Mouse (Mus musculus): ENCODE measurements around the gene Dapl1. TPM values are rescaled to one million over a fixed set of nuclear protein-coding genes. Genes with fewer than 3 reads are reported as not detected.

Gene Dapl1
- polyA plus RNA-seq, 1 experiment from 2014 or later: 1.9 TPM

DNA sequence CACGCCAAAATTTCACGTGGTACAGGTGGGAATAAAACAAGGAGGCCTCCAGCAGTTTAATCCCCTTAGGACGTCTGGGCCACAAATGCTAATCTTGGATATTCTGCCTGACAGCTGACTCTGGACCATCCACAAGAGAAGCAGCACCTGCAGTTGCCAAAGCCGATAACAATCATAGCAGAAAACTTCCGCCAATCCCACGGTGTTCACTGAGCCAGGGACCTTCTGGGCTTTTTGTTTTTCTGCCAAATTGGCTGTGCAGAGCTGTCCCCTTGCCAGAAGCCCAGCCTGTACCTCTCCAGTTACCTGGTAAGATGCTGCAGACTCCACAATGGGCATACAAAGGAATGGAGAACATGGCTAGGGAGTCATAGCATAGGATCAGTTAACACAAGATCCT lies 37.8 kb upstream of the Dapl1 start:
- Histone ChIP-seq H3K36me3 (ENCODE audit: control insufficient read depth, insufficient read depth, low read length) (no peaks in the 10 kb centered on the region), H3K4me3 (ENCODE audit: control insufficient read depth in 1 of 2, insufficient read depth in 1 of 2, low read depth in 1 of 2, low read length in 2 of 2) (no peak overlapping the region), H3K27ac (replicated peaks in 1 of 2; ENCODE audit: control insufficient read depth in 1 of 2, insufficient read depth in 1 of 2, low read depth in 2 of 2, low read length in 2 of 2) (no peak overlapping the region)

DNA sequence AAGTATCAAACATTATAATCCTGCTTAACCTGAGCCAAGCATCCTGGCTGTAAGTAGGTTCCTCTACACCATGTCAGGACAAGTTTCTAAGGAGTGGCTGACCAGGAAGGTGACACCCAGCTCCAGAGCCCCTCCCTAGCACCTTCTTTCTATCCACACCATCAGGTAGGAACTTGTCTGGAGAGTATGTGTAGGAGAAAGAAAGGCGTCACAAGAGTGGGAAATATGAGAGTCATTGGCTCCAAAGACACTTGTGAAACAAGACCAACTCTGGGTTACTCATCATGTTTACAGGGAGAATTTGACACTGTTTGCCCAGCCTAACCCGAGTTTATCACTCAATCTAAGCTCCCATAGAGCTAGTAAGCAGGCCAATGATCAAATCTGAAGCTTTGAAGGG lies 36.7 kb upstream of the Dapl1 start:
- H3K27me3 ChIP-seq (ENCODE audit: control insufficient read depth, insufficient read depth, low read length): no peaks in the 10 kb centered on the region
- no peaks in the 10 kb centered on the region for H3K36me3 ChIP-seq (ENCODE audit: control insufficient read depth, insufficient read depth, low read length)
- H3K4me2 ChIP-seq (ENCODE audit: low read length): no peak overlapping the region
- no peak overlapping the region for H3K27ac ChIP-seq (replicated peaks in 1 of 2; ENCODE audit: control insufficient read depth in 1 of 2, insufficient read depth in 1 of 2, low read depth in 2 of 2, low read length in 2 of 2)
- 66% methylated on average over 2 of the region's 2 CpGs for WGBS
- ATAC-seq (ENCODE audit: insufficient number of reproducible peaks, insufficient read depth, low FRiP score, low read depth): no peak
- H3K4me1 ChIP-seq (ENCODE audit: control insufficient read depth in 2 of 2, insufficient read depth in 2 of 2, low read length in 2 of 2): no peaks in the 10 kb centered on the region
- no peak overlapping the region for H3K4me3 ChIP-seq (ENCODE audit: control insufficient read depth in 1 of 2, insufficient read depth in 1 of 2, low read depth in 1 of 2, low read length in 2 of 2)
- no peaks in the 10 kb centered on the region for H3K9me3 ChIP-seq (ENCODE audit: control insufficient read depth, low read length)
- H3K9ac ChIP-seq (ENCODE audit: low read length): no peak overlapping the region

More for the DNA sequence above, 37.8 kb upstream of the Dapl1 start:
- Histone ChIP-seq H3K27me3 (ENCODE audit: control insufficient read depth, insufficient read depth, low read length) (no peaks in the 10 kb centered on the region), H3K9ac (ENCODE audit: low read length) (no peak overlapping the region), H3K4me2 (ENCODE audit: low read length) (no peak overlapping the region), H3K9me3 (ENCODE audit: control insufficient read depth, low read length) (no peaks in the 10 kb centered on the region), H3K4me1 (ENCODE audit: control insufficient read depth in 2 of 2, insufficient read depth in 2 of 2, low read length in 2 of 2) (no peaks in the 10 kb centered on the region)
- no peak for ATAC-seq (ENCODE audit: insufficient number of reproducible peaks, insufficient read depth, low FRiP score, low read depth)
- 67% methylated on average over 6 of the region's 6 CpGs for WGBS

DNA sequence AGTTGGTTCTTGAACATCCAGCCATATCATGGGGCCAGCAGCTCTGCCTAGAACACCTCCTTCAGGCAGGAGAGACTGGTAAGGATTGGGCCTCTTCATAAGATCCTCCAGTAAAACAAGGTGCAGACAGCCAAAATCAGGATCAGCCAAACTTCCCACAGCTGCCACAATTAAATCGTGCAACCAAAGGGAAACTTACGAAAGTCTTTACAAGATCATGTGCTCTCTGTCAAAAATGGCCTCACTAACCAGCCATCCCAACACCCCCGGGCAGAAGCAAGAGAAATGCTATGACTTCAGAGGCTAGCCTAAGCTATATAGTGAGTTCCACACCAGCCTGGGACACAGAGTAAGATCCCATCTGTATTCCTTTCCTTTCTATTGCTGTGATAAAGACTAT lies 35.9 kb upstream of the Dapl1 start:
- no peak overlapping the region for H3K4me2 ChIP-seq (ENCODE audit: low read length)
- no peaks in the 10 kb centered on the region for H3K9me3 ChIP-seq (ENCODE audit: control insufficient read depth, low read length)
- WGBS: 84% methylated on average over 3 of the region's 3 CpGs
- no peaks in the 10 kb centered on the region for H3K4me1 ChIP-seq (ENCODE audit: control insufficient read depth in 2 of 2, insufficient read depth in 2 of 2, low read length in 2 of 2)
- no peak for ATAC-seq (ENCODE audit: insufficient number of reproducible peaks, insufficient read depth, low FRiP score, low read depth)
- no peaks in the 10 kb centered on the region for H3K36me3 ChIP-seq (ENCODE audit: control insufficient read depth, insufficient read depth, low read length)
- no peak overlapping the region for H3K9ac ChIP-seq (ENCODE audit: low read length)
- H3K27me3 ChIP-seq (ENCODE audit: control insufficient read depth, insufficient read depth, low read length): no peaks in the 10 kb centered on the region
- H3K4me3 ChIP-seq (ENCODE audit: control insufficient read depth in 1 of 2, insufficient read depth in 1 of 2, low read depth in 1 of 2, low read length in 2 of 2): no peak overlapping the region
- no peak overlapping the region for H3K27ac ChIP-seq (replicated peaks in 1 of 2; ENCODE audit: control insufficient read depth in 1 of 2, insufficient read depth in 1 of 2, low read depth in 2 of 2, low read length in 2 of 2)

DNA sequence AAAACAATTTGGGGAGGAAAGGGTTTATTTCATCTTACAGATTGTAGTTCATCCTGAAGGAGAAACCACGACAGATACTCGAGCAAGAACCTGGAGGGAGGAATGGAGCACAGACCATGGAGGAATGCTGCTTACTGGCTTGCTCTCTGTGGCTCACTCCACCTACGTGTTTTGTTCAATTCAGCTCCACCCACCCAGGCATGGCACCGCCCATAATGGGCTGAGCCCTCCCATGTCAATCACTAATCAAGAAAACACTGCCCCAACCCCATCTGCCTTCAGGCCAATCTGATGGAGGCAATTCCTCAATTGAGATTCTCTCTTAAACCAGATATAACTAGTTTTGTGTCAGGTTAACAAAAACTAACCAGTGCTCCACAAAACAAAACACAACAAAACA lies 35.5 kb upstream of the Dapl1 start:
- Histone ChIP-seq H3K9me3 (ENCODE audit: control insufficient read depth, low read length) (no peaks in the 10 kb centered on the region), H3K4me3 (ENCODE audit: control insufficient read depth in 1 of 2, insufficient read depth in 1 of 2, low read depth in 1 of 2, low read length in 2 of 2) (no peak overlapping the region), H3K4me1 (ENCODE audit: control insufficient read depth in 2 of 2, insufficient read depth in 2 of 2, low read length in 2 of 2) (no peaks in the 10 kb centered on the region), H3K9ac (ENCODE audit: low read length) (no peak overlapping the region), H3K4me2 (ENCODE audit: low read length) (no peak overlapping the region), H3K27ac (replicated peaks in 1 of 2; ENCODE audit: control insufficient read depth in 1 of 2, insufficient read depth in 1 of 2, low read depth in 2 of 2, low read length in 2 of 2) (no peak overlapping the region), H3K27me3 (ENCODE audit: control insufficient read depth, insufficient read depth, low read length) (no peaks in the 10 kb centered on the region), H3K36me3 (ENCODE audit: control insufficient read depth, insufficient read depth, low read length) (no peaks in the 10 kb centered on the region)
- WGBS: 66% methylated on average over 4 of the region's 4 CpGs
- no peak for ATAC-seq (ENCODE audit: insufficient number of reproducible peaks, insufficient read depth, low FRiP score, low read depth)

DNA sequence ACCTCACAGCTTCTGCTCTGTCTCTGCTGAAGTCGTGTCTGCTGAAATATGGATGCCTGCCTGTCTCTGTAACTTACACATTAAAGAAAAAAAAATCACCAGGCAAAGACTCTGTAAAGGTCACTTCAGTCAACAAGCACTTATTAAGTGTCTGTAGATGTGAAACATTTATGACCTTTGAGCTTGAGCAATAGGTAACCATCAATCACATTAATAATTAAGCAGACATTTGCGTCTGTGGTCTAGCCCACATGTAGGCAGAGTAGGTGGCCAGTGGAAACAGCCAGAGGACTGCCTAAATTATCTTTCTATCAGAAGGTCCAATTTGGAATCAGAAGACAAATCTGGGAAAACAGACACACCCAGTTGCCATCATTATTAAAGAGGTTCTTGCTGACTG lies 32.8 kb upstream of the Dapl1 start:
- 78% methylated on average over 2 of the region's 2 CpGs for WGBS
- no peak overlapping the region for H3K27ac ChIP-seq (replicated peaks in 1 of 2; ENCODE audit: control insufficient read depth in 1 of 2, insufficient read depth in 1 of 2, low read depth in 2 of 2, low read length in 2 of 2)
- no peak for ATAC-seq (ENCODE audit: insufficient number of reproducible peaks, insufficient read depth, low FRiP score, low read depth)
- no peak overlapping the region for H3K4me2 ChIP-seq (ENCODE audit: low read length)
- no peak overlapping the region for H3K9ac ChIP-seq (ENCODE audit: low read length)
- H3K36me3 ChIP-seq (ENCODE audit: control insufficient read depth, insufficient read depth, low read length): no peaks in the 10 kb centered on the region
- H3K27me3 ChIP-seq (ENCODE audit: control insufficient read depth, insufficient read depth, low read length): no peaks in the 10 kb centered on the region
- H3K9me3 ChIP-seq (ENCODE audit: control insufficient read depth, low read length): no peaks in the 10 kb centered on the region
- H3K4me1 ChIP-seq (ENCODE audit: control insufficient read depth in 2 of 2, insufficient read depth in 2 of 2, low read length in 2 of 2): no peaks in the 10 kb centered on the region
- no peak overlapping the region for H3K4me3 ChIP-seq (ENCODE audit: control insufficient read depth in 1 of 2, insufficient read depth in 1 of 2, low read depth in 1 of 2, low read length in 2 of 2)

DNA sequence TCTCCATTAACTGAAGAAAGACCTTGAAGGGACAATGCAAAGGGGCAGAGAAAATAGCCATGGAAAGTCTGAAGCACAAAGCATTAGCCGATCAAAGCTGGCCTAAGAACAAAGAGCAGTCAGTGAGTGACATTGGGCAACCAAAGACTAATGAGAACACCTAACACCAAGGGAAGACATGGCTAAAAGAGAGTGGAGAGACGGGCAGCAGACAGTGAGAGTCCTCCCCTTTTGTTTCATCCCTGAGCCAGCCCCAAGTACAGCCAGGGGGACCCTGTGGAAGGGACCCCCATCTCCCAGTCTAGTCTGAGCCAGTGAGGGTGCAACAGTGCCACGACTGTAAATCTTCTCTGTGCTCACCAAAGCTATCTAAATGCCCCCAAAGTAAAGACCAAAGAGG lies 32.4 kb upstream of the Dapl1 start:
- Histone ChIP-seq H3K9ac (ENCODE audit: low read length) (no peak overlapping the region), H3K36me3 (ENCODE audit: control insufficient read depth, insufficient read depth, low read length) (no peaks in the 10 kb centered on the region), H3K4me2 (ENCODE audit: low read length) (no peak overlapping the region), H3K4me1 (ENCODE audit: control insufficient read depth in 2 of 2, insufficient read depth in 2 of 2, low read length in 2 of 2) (no peaks in the 10 kb centered on the region), H3K27ac (replicated peaks in 1 of 2; ENCODE audit: control insufficient read depth in 1 of 2, insufficient read depth in 1 of 2, low read depth in 2 of 2, low read length in 2 of 2) (no peak overlapping the region), H3K27me3 (ENCODE audit: control insufficient read depth, insufficient read depth, low read length) (no peaks in the 10 kb centered on the region), H3K9me3 (ENCODE audit: control insufficient read depth, low read length) (no peaks in the 10 kb centered on the region), H3K4me3 (ENCODE audit: control insufficient read depth in 1 of 2, insufficient read depth in 1 of 2, low read depth in 1 of 2, low read length in 2 of 2) (no peak overlapping the region)
- WGBS: 68% methylated on average over 3 of the region's 3 CpGs
- ATAC-seq (ENCODE audit: insufficient number of reproducible peaks, insufficient read depth, low FRiP score, low read depth): no peak

DNA sequence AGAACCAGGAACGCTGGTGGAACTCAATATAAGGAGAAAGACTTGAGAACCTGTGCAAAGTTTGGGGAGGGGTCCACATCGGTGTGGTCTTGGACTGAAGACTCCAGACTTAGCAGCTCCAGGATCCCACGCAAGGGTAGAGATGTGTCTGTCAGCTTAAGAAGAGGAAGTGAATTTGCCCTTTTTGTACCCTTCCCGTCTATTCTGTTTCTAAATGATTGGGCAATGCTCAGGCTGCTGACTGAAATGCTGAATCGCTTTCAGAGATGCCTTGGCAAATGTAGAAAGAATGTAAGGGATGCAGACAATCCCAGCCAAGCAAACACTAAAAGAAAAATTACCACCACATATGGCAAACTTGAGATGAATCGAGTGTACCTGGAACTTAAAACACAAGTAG lies 22.4 kb upstream of the Dapl1 start:
- no peak overlapping the region for H3K4me2 ChIP-seq (ENCODE audit: low read length)
- 82% methylated on average over 6 of the region's 6 CpGs for WGBS
- H3K4me1 ChIP-seq (ENCODE audit: control insufficient read depth in 2 of 2, insufficient read depth in 2 of 2, low read length in 2 of 2): peaks cover 0 to 4% of the 10 kb centered on the region in 2 experiments; a peak in 1 of 4 replicates
- no peaks in the 10 kb centered on the region for H3K27me3 ChIP-seq (ENCODE audit: control insufficient read depth, insufficient read depth, low read length)
- no peak overlapping the region for H3K27ac ChIP-seq (replicated peaks in 1 of 2; ENCODE audit: control insufficient read depth in 1 of 2, insufficient read depth in 1 of 2, low read depth in 2 of 2, low read length in 2 of 2)
- H3K9me3 ChIP-seq (ENCODE audit: control insufficient read depth, low read length): 0 out of 2 replicates have a peak, but pooled peaks cover 5% of the 10 kb centered on the region
- no peak overlapping the region for H3K4me3 ChIP-seq (ENCODE audit: control insufficient read depth in 1 of 2, insufficient read depth in 1 of 2, low read depth in 1 of 2, low read length in 2 of 2)
- H3K36me3 ChIP-seq (ENCODE audit: control insufficient read depth, insufficient read depth, low read length): no peaks in the 10 kb centered on the region
- H3K9ac ChIP-seq (ENCODE audit: low read length): no peak overlapping the region
- no peak for ATAC-seq (ENCODE audit: insufficient number of reproducible peaks, insufficient read depth, low FRiP score, low read depth)

DNA sequence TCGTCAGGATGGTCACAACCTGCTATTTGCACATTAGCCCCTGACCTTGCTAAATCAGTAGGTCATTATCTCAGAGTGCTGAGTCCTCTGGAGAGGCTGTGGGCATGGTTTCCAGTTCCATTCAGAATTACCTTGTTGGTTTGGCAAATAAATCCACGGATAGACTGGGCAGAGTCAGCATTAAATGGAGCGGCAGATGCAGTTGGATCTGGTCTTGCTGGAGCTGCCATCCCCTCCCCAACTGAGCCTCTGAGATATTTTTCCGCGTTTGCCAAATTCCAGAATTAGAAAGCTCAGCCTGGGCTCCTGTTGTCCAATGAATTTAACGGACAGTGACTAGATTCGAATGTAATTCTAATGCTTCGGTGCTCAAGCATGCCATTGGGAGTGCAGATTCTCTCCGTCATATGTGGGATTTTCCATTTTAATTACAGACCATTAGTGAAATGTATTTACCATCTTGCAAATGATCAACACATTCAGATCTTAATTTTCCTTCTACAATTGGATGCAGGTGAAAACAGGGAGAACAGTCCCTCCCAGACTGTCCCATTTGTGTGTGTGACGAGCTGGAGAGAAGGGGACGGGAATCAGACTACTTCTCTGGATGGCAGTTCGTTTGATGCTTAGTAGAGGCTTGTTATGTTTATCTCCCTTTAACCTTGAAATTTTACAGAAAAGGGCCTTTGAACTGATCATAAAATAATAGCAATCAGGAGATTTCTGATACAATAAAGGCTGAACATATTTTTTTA lies 20.8 kb upstream of the Dapl1 start:
- no peak for ATAC-seq (ENCODE audit: insufficient number of reproducible peaks, insufficient read depth, low FRiP score, low read depth)
- H3K4me1 ChIP-seq (ENCODE audit: control insufficient read depth in 2 of 2, insufficient read depth in 2 of 2, low read length in 2 of 2): peaks cover 0 to 6% of the 10 kb centered on the region in 2 experiments; a peak in 1 of 4 replicates
- no peak overlapping the region for H3K4me2 ChIP-seq (ENCODE audit: low read length)
- no peak overlapping the region for H3K9ac ChIP-seq (ENCODE audit: low read length)
- H3K9me3 ChIP-seq (ENCODE audit: control insufficient read depth, low read length): 0 out of 2 replicates have a peak, but pooled peaks cover 5% of the 10 kb centered on the region
- H3K4me3 ChIP-seq (ENCODE audit: control insufficient read depth in 1 of 2, insufficient read depth in 1 of 2, low read depth in 1 of 2, low read length in 2 of 2): no peak overlapping the region
- no peaks in the 10 kb centered on the region for H3K27me3 ChIP-seq (ENCODE audit: control insufficient read depth, insufficient read depth, low read length)
- no peaks in the 10 kb centered on the region for H3K36me3 ChIP-seq (ENCODE audit: control insufficient read depth, insufficient read depth, low read length)
- WGBS: 69% methylated on average over 12 of the region's 12 CpGs
- H3K27ac ChIP-seq (replicated peaks in 1 of 2; ENCODE audit: control insufficient read depth in 1 of 2, insufficient read depth in 1 of 2, low read depth in 2 of 2, low read length in 2 of 2): no peak overlapping the region

All from heart, embryonic 14.5 days (tissue).